9 mouse cellular contexts compared by ENCODE assay signal in genomic region chr7:91862806-91863531, GRCm38 (mm10).
DNase-seq lines count a peak whose midpoint lies in the region; ATAC-seq and TF ChIP-seq lines count a peak whose summit lies in the region.
"Had no signal": no experiment of that assay in that cellular context is flagged by ENCODE, and none has a peak within 500 bp of the region (broad histone marks: within the 10 kb centered on the region; RNA-seq: fewer than 3 reads in every experiment).

No protein-coding gene starts in this region.

- no peak for DNase-seq in kidney, adult 2 months
- peak; percentile 5 for DNase-seq in NIH3T3 (ENCODE audit: low read depth)
- no peak for DNase-seq in urinary bladder, postnatal 10 days (ENCODE audit: low spot score)
- no peak for DNase-seq in urinary bladder, postnatal 4 days (ENCODE audit: low spot score in 2 of 2)
- no peak for DNase-seq in left cerebral cortex, adult 8-10 months (ENCODE audit: low spot score in 2 of 2)

- H3K4me1 ChIP-seq in kidney, embryonic 15.5 days: no peaks in the 10 kb centered on the region
- no peaks in the 10 kb centered on the region for H3K4me1 ChIP-seq in kidney, adult 2 months (ENCODE audit: control insufficient read depth, insufficient read depth, low read length)
- no peaks in the 10 kb centered on the region for H3K4me1 ChIP-seq in embryonic facial prominence, embryonic 12.5 days
- no peaks in the 10 kb centered on the region for H3K4me1 ChIP-seq in intestine, embryonic 15.5 days (replicated peaks)

- H3K27me3 ChIP-seq in kidney, embryonic 15.5 days: no peaks in the 10 kb centered on the region
- no peaks in the 10 kb centered on the region for H3K27me3 ChIP-seq in kidney, adult 2 months (replicated peaks; ENCODE audit: control insufficient read depth, insufficient read depth, low read length)
- H3K27me3 ChIP-seq in embryonic facial prominence, embryonic 12.5 days: no peaks in the 10 kb centered on the region
- no peaks in the 10 kb centered on the region for H3K27me3 ChIP-seq in intestine, embryonic 15.5 days (replicated peaks)

- H3K36me3 ChIP-seq in kidney, embryonic 15.5 days: no peaks in the 10 kb centered on the region
- no peaks in the 10 kb centered on the region for H3K36me3 ChIP-seq in kidney, adult 2 months (ENCODE audit: control insufficient read depth, insufficient read depth, low read length)
- no peaks in the 10 kb centered on the region for H3K36me3 ChIP-seq in embryonic facial prominence, embryonic 12.5 days
- H3K36me3 ChIP-seq in intestine, embryonic 15.5 days: no peaks in the 10 kb centered on the region

- H3K9ac ChIP-seq in kidney, embryonic 15.5 days: no peak overlapping the region
- no peak overlapping the region for H3K9ac ChIP-seq in embryonic facial prominence, embryonic 12.5 days
- H3K9ac ChIP-seq in intestine, embryonic 15.5 days: no peak overlapping the region

- no peak for TF ChIP-seq CTCF in kidney, adult 2 months (conservative IDR thresholded peaks at IDR 0.05; ENCODE audit: insufficient read depth, insufficient read length, low read depth, low read length)

- H3K9me3 ChIP-seq in kidney, embryonic 15.5 days (replicated peaks): no peaks in the 10 kb centered on the region
- H3K9me3 ChIP-seq in embryonic facial prominence, embryonic 12.5 days: no peaks in the 10 kb centered on the region
- no peaks in the 10 kb centered on the region for H3K9me3 ChIP-seq in intestine, embryonic 15.5 days

- 0 out of 2 replicates have a peak, but pooled peaks have one; percentile 67 for ATAC-seq in kidney, embryonic 15.5 days (replicated peaks; ENCODE audit: low FRiP score)
- ATAC-seq in embryonic facial prominence, embryonic 12.5 days (ENCODE audit: insufficient number of reproducible peaks, insufficient read depth, low FRiP score, low TSS enrichment): no peak
- peak; percentile 71 for ATAC-seq in intestine, embryonic 15.5 days
- ATAC-seq: lung, postnatal 0 days had no signal

- WGBS in kidney, embryonic 15.5 days: 32% methylated on average over 5 of the region's 5 CpGs
- WGBS in kidney, adult 2 months: 27% methylated on average over 5 of the region's 5 CpGs
- WGBS in embryonic facial prominence, embryonic 12.5 days: 48% methylated on average over 5 of the region's 5 CpGs
- 54% methylated on average over 5 of the region's 5 CpGs for WGBS in intestine, embryonic 15.5 days

- H3K4me3 ChIP-seq in kidney, embryonic 15.5 days (replicated peaks): no peak overlapping the region
- no peak overlapping the region for H3K4me3 ChIP-seq in kidney, adult 2 months (ENCODE audit: insufficient read depth, low read depth, low read length)
- no peak overlapping the region for H3K4me3 ChIP-seq in embryonic facial prominence, embryonic 12.5 days
- no peak overlapping the region for H3K4me3 ChIP-seq in intestine, embryonic 15.5 days (replicated peaks)

- no peak for TF ChIP-seq POLR2A in kidney, adult 2 months (IDR thresholded peaks at IDR 0.05; ENCODE audit: low read depth, low read length)

- no peak overlapping the region for H3K4me2 ChIP-seq in kidney, embryonic 15.5 days
- H3K4me2 ChIP-seq in embryonic facial prominence, embryonic 12.5 days (replicated peaks): no peak overlapping the region
- H3K4me2 ChIP-seq in intestine, embryonic 15.5 days (replicated peaks): no peak overlapping the region

- no peak overlapping the region for H3K27ac ChIP-seq in kidney, embryonic 15.5 days
- H3K27ac ChIP-seq in kidney, adult 2 months (ENCODE audit: insufficient read depth, low read depth, low read length): no peak overlapping the region
- H3K27ac ChIP-seq in embryonic facial prominence, embryonic 12.5 days: 0 out of 2 replicates have a peak overlapping the region, but pooled peaks have one; percentile 36
- H3K27ac ChIP-seq in intestine, embryonic 15.5 days: no peak overlapping the region
